Mouse (Mus musculus) gastrocnemius, adult 2 months (tissue): Measurements from ENCODE around the gene E2f8. TPM values are rescaled to one million over a fixed set of nuclear protein-coding genes. Genes with fewer than 3 reads are reported as not detected.

Experiments used
- DNase-seq: peaks from one replicate; pipeline ENCODE4 v3.0.0; 2022
- H3K27ac ChIP-seq: fragments of 200-600 bp; 2 replicates; pipeline ENCODE4 v1.8.1; 2022; ENCODE audit warnings: mild to moderate bottlenecking
- H3K4me3 ChIP-seq: fragments of 200-600 bp; 2 replicates; pipeline ENCODE4 v1.8.1; 2022; ENCODE audit warnings: mild to moderate bottlenecking, moderate library complexity
- CTCF ChIP-seq: fragments of 200-600 bp; IDR thresholded peaks from 2 replicates; pipeline ENCODE4 v1.8.1; 2022; ENCODE audit warnings: antibody characterized with exemption, mild to moderate bottlenecking, moderate library complexity
- intact Hi-C: fragments of 180-260 bp; cut with DNase I; formaldehyde crosslinking; loops from one replicate; pipeline ENCODE4 v1.15.1; 2025
- long read RNA-seq, 2 experiments: library from polyadenylated mRNA; stranded (forward); transcript quantifications; one replicate each; pipeline ENCODE4 v2.0.0; 2021
- total RNA-seq, 2 experiments: library from RNA; stranded (reverse); gene quantifications; 2 replicates each; pipeline ENCODE4 v1.2.3; 2021

E2f8 gene
- total RNA-seq: not detected
- long read RNA-seq, experiment 1, partial matches to known transcripts: 1 of 1 reads
- long read RNA-seq, experiment 1, other reads (novel, unspliced or antisense): 0 of 1 reads
- long read RNA-seq, experiment 2: 0 reads

- Histone ChIP-seq H3K4me3 (peak within 1 kb of the TSS; percentile 89), H3K27ac (no peak within 1 kb of the TSS)
- no peak for TF ChIP-seq CTCF
- peak; percentile 86 for DNase-seq
- intact Hi-C loops: no loop called here
Observed at GRCm38 (mm10) chr7:48881486-48881885, at the start of gene E2f8. E2f8 (minus strand) TSS chr7:48881596.

- intact Hi-C loops: no loop called here
- no peak overlapping the region for H3K4me3 ChIP-seq
- TF ChIP-seq CTCF: no peak
Observed at GRCm38 (mm10) chr7:48930399-48930798, 49.0 kb upstream of the E2f8 start.

GRCm38 (mm10) chr7:48928364-48928763 lies 47.0 kb upstream of the E2f8 start:
- peak; percentile 53 for TF ChIP-seq CTCF
- peak; percentile 52 for DNase-seq
- intact Hi-C loops: no loop called here
- no peak overlapping the region for H3K4me3 ChIP-seq
- H3K27ac ChIP-seq: no peak overlapping the region

More at GRCm38 (mm10) chr7:48930399-48930798, 49.0 kb upstream of the E2f8 start:
- no peak for DNase-seq
- no peak overlapping the region for H3K27ac ChIP-seq

- intact Hi-C loops: no loop called here
- no peak overlapping the region for H3K4me3 ChIP-seq
- no peak for TF ChIP-seq CTCF
- H3K27ac ChIP-seq: no peak overlapping the region
- no peak for DNase-seq
Observed at GRCm38 (mm10) chr7:48925214-48925613, 43.8 kb upstream of the E2f8 start.

GRCm38 (mm10) chr7:48923620-48924019 lies 42.2 kb upstream of the E2f8 start:
- TF ChIP-seq CTCF: no peak
- intact Hi-C loops: no loop called here
- no peak overlapping the region for H3K27ac ChIP-seq
- no peak overlapping the region for H3K4me3 ChIP-seq
- no peak for DNase-seq

GRCm38 (mm10) chr7:48918389-48918788 lies 37.0 kb upstream of the E2f8 start:
- intact Hi-C loops: no loop called here
- H3K4me3 ChIP-seq: no peak overlapping the region
- no peak overlapping the region for H3K27ac ChIP-seq
- no peak for DNase-seq
- no peak for TF ChIP-seq CTCF

GRCm38 (mm10) chr7:48917988-48918387 lies 36.6 kb upstream of the E2f8 start:
- intact Hi-C loops: no loop called here
- no peak for TF ChIP-seq CTCF
- no peak for DNase-seq
- Histone ChIP-seq H3K27ac (no peak overlapping the region), H3K4me3 (no peak overlapping the region)

- no peak for TF ChIP-seq CTCF
- DNase-seq: no peak
- H3K27ac ChIP-seq: no peak overlapping the region
- intact Hi-C loops: no loop called here
- H3K4me3 ChIP-seq: no peak overlapping the region
Observed at GRCm38 (mm10) chr7:48917463-48917862, 36.1 kb upstream of the E2f8 start.

- Histone ChIP-seq H3K4me3 (no peak overlapping the region), H3K27ac (no peak overlapping the region)
- TF ChIP-seq CTCF: no peak
- DNase-seq: no peak
- intact Hi-C loops: no loop called here
Observed at GRCm38 (mm10) chr7:48914630-48915506, 33.5 kb upstream of the E2f8 start.

- no peak for DNase-seq
- intact Hi-C loops: no loop called here
- no peak overlapping the region for H3K27ac ChIP-seq
- no peak for TF ChIP-seq CTCF
- no peak overlapping the region for H3K4me3 ChIP-seq
Observed at GRCm38 (mm10) chr7:48911146-48911545, 29.8 kb upstream of the E2f8 start.

- DNase-seq: no peak
- intact Hi-C loops: no loop called here
- Histone ChIP-seq H3K27ac (no peak overlapping the region), H3K4me3 (no peak overlapping the region)
- no peak for TF ChIP-seq CTCF
Observed at GRCm38 (mm10) chr7:48910282-48910681, 28.9 kb upstream of the E2f8 start.

GRCm38 (mm10) chr7:48909342-48909671 lies 27.9 kb upstream of the E2f8 start:
- intact Hi-C loops: no loop called here
- no peak for DNase-seq
- Histone ChIP-seq H3K27ac (no peak overlapping the region), H3K4me3 (no peak overlapping the region)
- TF ChIP-seq CTCF: no peak

- Histone ChIP-seq H3K4me3 (no peak within 1 kb of the TSS), H3K27ac (no peak within 1 kb of the TSS)
- no peak for TF ChIP-seq CTCF
- no peak for DNase-seq
- intact Hi-C loops: no loop called here
Observed at GRCm38 (mm10) chr7:48908521-48909341, 27.3 kb upstream of the E2f8 start, which contains the start of gene Nav2. Nav2 (plus strand) TSS chr7:48908716.
